Mouse (Mus musculus) urinary bladder, postnatal 14 days (tissue): ENCODE results near the gene Gm20716.

Source experiments
- DNase-seq: peaks from one replicate; pipeline ENCODE4 v3.0.0; 2021; ENCODE audit warnings: low spot score

Gene Gm20716

GRCm38 (mm10) chr2:168229116-168230025 lies 793 bp downstream of the Gm20716 start:
- peak; percentile 38 for DNase-seq

GRCm38 (mm10) chr2:168223326-168223725 lies 6.8 kb downstream of the Gm20716 start:
- no peak for DNase-seq

- no peak for DNase-seq
These were observed 16.3 kb downstream of the Gm20716 start for GRCm38 (mm10) chr2:168213788-168214397.

DNA sequence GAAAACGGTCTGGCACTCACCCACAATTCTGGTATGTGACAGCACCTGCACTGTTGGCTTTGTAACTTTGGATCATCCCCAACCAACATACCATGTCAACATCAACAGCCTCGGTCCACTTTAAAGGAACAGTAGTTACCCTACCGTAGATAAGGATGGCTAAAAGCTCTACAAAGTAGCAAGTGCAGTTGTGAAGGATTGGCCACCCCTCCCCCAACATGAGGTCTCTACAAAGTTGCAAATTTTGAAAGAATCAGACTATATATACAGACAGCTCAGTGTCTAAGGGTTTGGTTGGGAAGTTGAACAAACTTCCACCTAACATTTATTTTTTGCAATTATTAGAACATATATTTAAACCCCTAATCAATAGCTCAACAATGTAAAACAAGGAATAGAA lies 22.3 kb downstream of the Gm20716 start:
- DNase-seq = no peak

- peak; percentile 97 for DNase-seq
These were observed 23.2 kb downstream of the Gm20716 start, which contains the start of gene Adnp for GRCm38 (mm10) chr2:168206725-168207644. Gene Adnp, minus strand, starts transcription at chr2:168207112.

DNA sequence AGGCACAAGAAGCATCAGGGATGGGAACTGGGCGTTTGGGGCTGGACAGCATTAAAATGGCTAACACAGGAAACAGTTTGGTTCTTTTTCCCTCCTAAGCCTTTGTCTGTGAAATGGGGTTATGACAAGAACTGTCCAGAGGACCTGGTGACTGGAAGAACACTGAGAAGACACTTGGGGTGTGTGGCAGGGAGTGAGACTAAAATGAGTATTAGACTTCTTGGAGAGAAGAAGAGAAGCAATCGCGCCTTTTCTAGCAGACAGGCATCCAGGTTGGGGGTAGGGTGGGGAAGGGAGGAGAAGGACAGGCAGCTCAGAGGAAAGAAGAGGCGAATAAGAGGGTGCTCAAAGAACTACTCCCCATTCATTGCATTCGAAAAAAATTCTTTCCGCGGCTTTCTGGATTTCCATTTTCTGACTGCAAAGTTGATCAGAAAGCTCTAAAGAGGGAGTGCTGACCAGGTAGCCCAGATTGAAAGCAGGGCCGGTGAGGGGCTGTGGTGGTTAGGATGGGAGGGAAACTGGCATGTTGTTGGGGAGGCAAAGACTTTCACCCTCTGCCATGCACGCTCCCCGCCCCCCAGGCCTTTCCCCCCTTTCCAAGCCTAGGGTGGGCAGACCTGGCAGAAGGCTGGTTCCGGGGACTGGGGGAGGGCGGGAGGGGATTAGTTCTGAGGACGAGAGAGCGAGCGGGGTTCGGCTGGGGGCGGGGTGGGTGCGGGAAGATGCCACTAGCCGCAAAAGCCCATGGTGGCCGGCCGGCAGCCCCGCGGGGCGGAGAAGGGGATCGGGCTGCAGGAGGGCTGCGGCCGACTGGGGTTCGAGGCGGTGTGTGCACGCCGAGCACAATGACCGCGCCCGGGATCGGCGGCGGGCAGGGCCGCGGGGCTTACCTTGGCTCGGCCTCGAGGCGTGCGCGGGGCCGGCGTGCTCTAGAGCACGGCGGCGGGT lies 24.2 kb downstream of the Gm20716 start:
- peak; percentile 18 for DNase-seq

GRCm38 (mm10) chr2:168205265-168205664 lies 24.9 kb downstream of the Gm20716 start:
- DNase-seq = peak; percentile 91

DNA sequence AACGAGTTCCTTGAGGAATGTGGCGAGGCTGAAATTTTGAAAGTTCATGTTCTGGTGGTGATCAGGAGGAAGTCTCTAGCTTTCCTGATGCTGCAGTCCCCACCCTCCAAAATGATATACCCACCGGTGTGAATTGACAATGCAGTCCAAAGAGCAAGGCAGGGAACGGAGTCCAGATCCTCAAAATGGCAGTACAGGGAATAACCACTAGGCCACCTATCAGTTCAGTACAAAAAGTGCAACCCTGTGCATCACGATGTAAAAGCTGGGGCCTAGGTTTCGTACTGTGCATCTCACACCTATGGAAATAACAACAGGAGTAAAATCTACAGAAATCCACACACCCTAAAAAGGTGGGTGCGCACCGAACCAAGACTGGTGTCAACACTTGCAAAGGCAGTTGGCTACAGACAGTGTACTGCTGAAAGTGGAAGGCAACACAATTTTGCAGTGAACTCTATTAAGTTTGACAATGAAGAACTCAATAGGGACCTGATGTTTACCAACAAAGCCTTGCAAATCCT lies 25.6 kb downstream of the Gm20716 start:
- DNase-seq = no peak

DNA sequence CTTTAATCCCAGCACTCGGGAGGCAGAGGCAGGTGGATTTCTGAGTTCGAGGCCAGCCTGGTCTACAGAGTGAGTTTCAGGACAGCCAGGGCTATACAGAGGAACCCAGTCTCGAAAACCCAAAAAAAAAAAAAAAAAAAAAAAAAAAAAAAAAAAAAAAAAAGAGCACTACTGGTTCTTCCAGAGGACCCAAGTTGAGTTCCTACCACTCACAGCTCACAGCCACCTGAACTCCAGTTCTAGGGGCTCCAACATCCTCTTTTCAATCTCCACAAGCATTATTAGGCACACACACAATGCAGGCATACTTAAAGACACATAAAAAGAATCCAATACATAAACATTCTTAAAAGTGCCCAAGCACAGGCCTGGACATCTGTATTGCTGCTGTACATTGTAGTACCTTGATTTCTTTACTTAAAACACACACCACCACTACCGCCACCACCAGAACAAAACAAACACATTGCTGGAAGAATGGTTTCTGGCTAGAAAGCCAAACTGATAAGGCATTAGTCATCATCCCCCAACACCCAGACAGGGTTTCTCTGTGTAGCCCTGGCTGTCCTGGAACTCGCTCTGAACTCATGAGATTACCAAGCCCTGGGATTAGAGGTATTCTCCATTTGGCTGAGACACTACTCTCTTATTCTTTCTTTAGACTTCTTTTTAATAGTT lies 30.0 kb downstream of the Gm20716 start:
- no peak for DNase-seq

- no peak for DNase-seq
These were observed 30.7 kb downstream of the Gm20716 start for GRCm38 (mm10) chr2:168199476-168199875.

DNA sequence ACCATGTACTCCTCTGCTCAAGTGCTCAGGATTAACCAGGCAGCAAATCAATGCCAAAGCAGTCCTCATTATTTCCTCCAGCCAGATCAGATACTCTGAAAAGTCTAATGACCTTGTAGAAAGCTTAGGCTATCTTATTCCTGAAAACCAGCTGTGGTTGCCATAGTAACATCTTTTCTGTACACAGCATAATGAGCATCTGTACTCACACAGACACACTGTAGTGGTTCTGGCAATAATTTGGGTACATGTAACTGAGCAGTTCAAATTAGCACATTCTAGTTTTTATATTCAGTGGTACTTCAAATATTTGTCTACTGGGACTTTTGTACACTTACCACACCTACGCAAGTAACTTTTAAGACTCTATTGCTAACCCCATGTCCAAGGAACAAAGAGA lies 31.7 kb downstream of the Gm20716 start:
- no peak for DNase-seq

DNA sequence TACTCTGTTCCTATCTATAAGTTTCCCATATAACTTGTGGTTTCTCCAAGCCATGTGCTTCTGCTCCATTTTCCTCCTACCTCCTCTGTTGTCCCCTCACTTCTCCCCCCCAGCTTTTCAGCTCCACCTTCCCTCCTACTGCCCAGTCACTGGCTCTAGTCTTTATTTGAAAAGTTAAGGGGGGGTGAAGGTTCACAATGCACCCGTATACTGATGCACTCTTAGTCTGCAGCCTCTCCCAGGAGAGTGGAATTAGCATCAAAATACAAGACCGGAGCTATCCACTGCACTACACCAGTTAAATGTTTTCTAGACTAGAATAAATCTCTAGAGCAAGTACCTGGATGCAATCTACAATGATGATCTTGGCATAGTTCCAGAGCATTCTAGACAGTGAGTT lies 34.4 kb downstream of the Gm20716 start:
- DNase-seq = no peak

DNA sequence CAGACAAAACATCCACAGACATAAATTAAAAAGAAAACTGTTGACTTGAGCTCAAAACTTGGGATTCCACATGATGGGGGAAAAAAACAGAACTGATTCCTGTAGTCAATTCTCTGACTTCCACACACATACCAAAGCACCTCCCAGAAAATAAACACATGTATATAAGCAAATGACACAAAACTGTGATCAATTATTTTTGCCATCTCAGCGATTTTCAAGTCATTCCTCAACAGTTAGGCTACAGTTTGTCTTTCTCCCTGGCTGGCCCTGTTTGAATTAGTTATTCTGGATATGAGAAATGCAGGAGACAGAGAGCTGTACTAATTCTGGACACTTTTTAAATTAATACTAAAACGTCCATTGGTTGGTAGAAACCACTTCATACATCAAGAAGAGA lies 36.5 kb downstream of the Gm20716 start:
- DNase-seq = no peak

GRCm38 (mm10) chr2:168191856-168192255 lies 38.3 kb downstream of the Gm20716 start:
- DNase-seq = no peak

GRCm38 (mm10) chr2:168175946-168176345 lies 54.2 kb downstream of the Gm20716 start:
- DNase-seq = no peak

GRCm38 (mm10) chr2:168170167-168170685 lies 59.9 kb downstream of the Gm20716 start:
- DNase-seq = peak; percentile 72

- peak; percentile 16 for DNase-seq
These were observed 60.4 kb downstream of the Gm20716 start for GRCm38 (mm10) chr2:168169800-168170113.

GRCm38 (mm10) chr2:168168892-168169799 lies 61.0 kb downstream of the Gm20716 start:
- peak; percentile 23 for DNase-seq

- DNase-seq = no peak
These were observed 62.4 kb downstream of the Gm20716 start for GRCm38 (mm10) chr2:168167781-168168180.
